28 mouse cellular contexts compared by ENCODE assay signal in genomic region chr16:39820131-39820530, GRCm38 (mm10).
"Had no signal": no experiment of that assay in that cellular context is flagged by ENCODE, and none has a peak within 500 bp of the region (broad histone marks: within the 10 kb centered on the region; RNA-seq: fewer than 3 reads in every experiment).

No protein-coding gene starts in this region.

- H3K4me3 ChIP-seq: gastrocnemius, adult 2 months; heart, embryonic 10.5 days; heart, embryonic 12.5 days; hindbrain, embryonic 10.5 days; hindbrain, embryonic 12.5 days; intestine, embryonic 15.5 days; limb, embryonic 12.5 days; liver, embryonic 13.5 days; liver, embryonic 15.5 days had no signal

- H3K27me3 ChIP-seq: heart, embryonic 12.5 days; hindbrain, embryonic 12.5 days; intestine, embryonic 15.5 days; limb, embryonic 12.5 days; liver, embryonic 13.5 days; liver, embryonic 15.5 days had no signal

- H3K9ac ChIP-seq: heart, embryonic 12.5 days; hindbrain, embryonic 12.5 days; hindbrain, embryonic 14.5 days; intestine, embryonic 15.5 days; limb, embryonic 12.5 days; liver, embryonic 13.5 days; liver, embryonic 15.5 days had no signal

- H3K4me1 ChIP-seq: heart, embryonic 10.5 days; heart, embryonic 12.5 days; hindbrain, embryonic 10.5 days; hindbrain, embryonic 12.5 days; intestine, embryonic 15.5 days; limb, embryonic 12.5 days; liver, embryonic 13.5 days; liver, embryonic 15.5 days had no signal

- DNase-seq: gastrocnemius, adult 2 months; gastrocnemius, postnatal 10 days; gastrocnemius, postnatal 25 days; heart, adult 18-20 months; heart, postnatal 10 days; heart, postnatal 4 days; kidney, adult 18-20 months; kidney, adult 8-10 months; kidney, postnatal 10 days; kidney, postnatal 25 days; kidney, postnatal 4 days; layer of hippocampus, adult 9-11 months; layer of hippocampus, postnatal 36 days; left cerebral cortex, postnatal 4 days; liver; liver, embryonic 13.5 days had no signal

- H3K36me3 ChIP-seq: heart, embryonic 10.5 days; heart, embryonic 12.5 days; hindbrain, embryonic 10.5 days; hindbrain, embryonic 12.5 days; intestine, embryonic 15.5 days; limb, embryonic 12.5 days; liver, embryonic 13.5 days; liver, embryonic 15.5 days had no signal

- H3K4me2 ChIP-seq: heart, embryonic 12.5 days; hindbrain, embryonic 12.5 days; hindbrain, embryonic 14.5 days; intestine, embryonic 15.5 days; limb, embryonic 12.5 days; liver, embryonic 11.5 days; liver, embryonic 13.5 days; liver, embryonic 15.5 days had no signal

- ATAC-seq: hindbrain, embryonic 16.5 days; inflammation-experienced regulatory T-cells, adult 6 months; intestine, embryonic 15.5 days; intestine, postnatal 0 days had no signal

- H3K27ac ChIP-seq: gastrocnemius, adult 2 months; heart, embryonic 10.5 days; hindbrain, embryonic 10.5 days; hindbrain, embryonic 12.5 days; hindbrain, embryonic 14.5 days; intestine, embryonic 15.5 days; limb, embryonic 12.5 days; liver, embryonic 13.5 days; liver, embryonic 15.5 days had no signal

- H3K9me3 ChIP-seq: heart, embryonic 10.5 days; heart, embryonic 12.5 days; hindbrain, embryonic 10.5 days; hindbrain, embryonic 12.5 days; intestine, embryonic 15.5 days; limb, embryonic 12.5 days; liver, embryonic 13.5 days; liver, embryonic 15.5 days had no signal
